Mouse (Mus musculus): ENCODE data around the gene Slc2a13. TPM values are rescaled to one million over a fixed set of nuclear protein-coding genes. Genes with fewer than 3 reads are reported as not detected.

Slc2a13 gene
- polyA plus RNA-seq, 1 experiment = not detected

DNA sequence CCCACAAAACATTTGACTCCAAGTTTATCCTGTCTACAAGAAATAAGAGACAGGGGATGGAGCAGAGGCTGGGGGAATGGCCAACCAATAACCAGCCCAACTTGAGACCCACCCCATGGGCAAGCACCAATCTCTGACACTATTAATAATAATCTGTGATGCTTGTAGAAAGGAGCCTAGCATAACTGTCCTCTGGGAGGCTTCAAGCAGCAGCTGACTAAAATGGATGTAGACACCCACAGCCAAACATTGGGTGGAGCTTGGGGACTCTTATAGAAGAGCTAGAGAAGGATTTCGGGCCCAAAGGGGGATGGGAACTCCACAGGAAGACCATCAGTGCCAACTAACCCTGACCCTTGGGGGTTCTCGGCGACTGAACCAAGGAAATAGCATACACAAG, 289.6 kb downstream of the Slc2a13 start:
- Histone ChIP-seq H3K4me3 (ENCODE audit: insufficient read depth, low read depth, low read length) (no peak overlapping the region), H3K27ac (ENCODE audit: insufficient read depth, low read depth, low read length) (no peak overlapping the region), H3K4me1 (ENCODE audit: control insufficient read depth, insufficient read depth, low read length) (no peaks in the 10 kb centered on the region)
- TF ChIP-seq POLR2A (IDR thresholded peaks at IDR 0.05; ENCODE audit: insufficient read depth, low read depth, low read length) (no peak), CTCF (IDR thresholded peaks at IDR 0.05; ENCODE audit: insufficient read depth, low read depth, low read length) (no peak)
- 94% methylated on average over 3 of the region's 3 CpGs for WGBS

DNA sequence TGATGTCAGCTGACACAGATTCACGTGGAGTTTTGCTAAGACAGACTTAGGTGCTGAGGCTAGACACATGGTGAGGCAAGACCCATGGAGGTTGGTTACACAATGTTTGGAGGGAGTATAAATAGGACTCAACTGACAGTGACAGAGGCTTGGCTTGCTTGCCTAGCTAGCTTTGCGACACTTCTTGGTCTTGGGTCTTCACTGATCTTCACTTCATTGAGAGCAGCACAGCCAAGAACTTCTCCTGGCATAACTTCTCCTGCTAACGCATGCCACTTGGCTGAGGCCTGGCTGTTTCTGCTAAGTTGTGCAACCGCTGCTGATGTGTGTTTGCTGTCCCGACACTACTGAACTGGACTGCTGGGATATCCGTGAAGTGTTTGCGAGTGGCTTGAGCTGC, 290.2 kb downstream of the Slc2a13 start:
- TF ChIP-seq POLR2A (IDR thresholded peaks at IDR 0.05; ENCODE audit: insufficient read depth, low read depth, low read length) (no peak), CTCF (IDR thresholded peaks at IDR 0.05; ENCODE audit: insufficient read depth, low read depth, low read length) (no peak)
- Histone ChIP-seq H3K27ac (ENCODE audit: insufficient read depth, low read depth, low read length) (no peak overlapping the region), H3K4me3 (ENCODE audit: insufficient read depth, low read depth, low read length) (no peak overlapping the region), H3K4me1 (ENCODE audit: control insufficient read depth, insufficient read depth, low read length) (no peaks in the 10 kb centered on the region)
- 86% methylated on average over 7 of the region's 7 CpGs for WGBS

DNA sequence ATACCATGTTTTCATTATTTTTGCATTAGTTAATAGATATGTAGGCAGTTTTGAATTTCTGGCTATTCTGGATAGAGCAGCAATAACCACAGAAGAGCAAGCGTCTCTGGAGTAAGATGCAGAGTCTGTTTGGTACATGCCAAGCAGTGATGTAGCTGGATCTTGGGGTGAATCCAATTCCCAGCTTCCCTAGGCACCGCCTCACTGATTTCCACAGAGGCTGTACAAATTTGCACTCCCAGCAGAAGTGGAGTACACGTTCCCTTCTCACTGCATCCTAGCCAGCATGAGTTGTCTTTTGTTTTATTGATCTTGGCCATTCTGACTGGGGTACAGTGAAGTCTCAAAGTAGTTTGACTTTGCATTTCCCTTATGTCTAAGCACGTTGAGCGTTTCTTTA, 291.5 kb downstream of the Slc2a13 start:
- Histone ChIP-seq H3K4me3 (ENCODE audit: insufficient read depth, low read depth, low read length) (no peak overlapping the region), H3K27ac (ENCODE audit: insufficient read depth, low read depth, low read length) (no peak overlapping the region), H3K4me1 (ENCODE audit: control insufficient read depth, insufficient read depth, low read length) (no peaks in the 10 kb centered on the region)
- WGBS = 84% methylated on average over 5 of the region's 5 CpGs
- TF ChIP-seq CTCF (IDR thresholded peaks at IDR 0.05; ENCODE audit: insufficient read depth, low read depth, low read length) (no peak), POLR2A (IDR thresholded peaks at IDR 0.05; ENCODE audit: insufficient read depth, low read depth, low read length) (no peak)

DNA sequence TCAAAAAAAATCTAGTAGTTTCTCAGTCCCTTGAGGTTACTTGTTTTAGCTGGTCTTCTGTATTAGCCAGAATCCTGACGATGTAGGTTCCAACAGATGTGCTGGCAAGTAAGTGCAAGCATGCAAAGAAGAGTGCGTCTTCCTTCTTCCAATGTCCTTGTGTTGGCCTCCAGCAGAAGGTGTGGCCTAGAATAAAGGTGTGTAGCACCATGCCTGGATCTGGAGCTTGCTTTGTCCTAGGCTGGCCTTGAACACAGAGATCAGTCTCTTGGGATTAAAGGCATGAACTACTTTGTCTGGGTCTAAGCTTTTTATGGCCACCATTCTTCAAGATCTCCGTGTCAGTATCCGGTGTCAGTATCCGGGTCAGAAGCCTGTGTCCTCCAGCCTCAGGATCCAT, 293.5 kb downstream of the Slc2a13 start:
- 99% methylated on average over 5 of the region's 5 CpGs for WGBS
- Histone ChIP-seq H3K4me1 (ENCODE audit: control insufficient read depth, insufficient read depth, low read length) (no peaks in the 10 kb centered on the region), H3K4me3 (ENCODE audit: insufficient read depth, low read depth, low read length) (no peak overlapping the region), H3K27ac (ENCODE audit: insufficient read depth, low read depth, low read length) (no peak overlapping the region)
- TF ChIP-seq POLR2A (IDR thresholded peaks at IDR 0.05; ENCODE audit: insufficient read depth, low read depth, low read length) (no peak), CTCF (IDR thresholded peaks at IDR 0.05; ENCODE audit: insufficient read depth, low read depth, low read length) (no peak)

DNA sequence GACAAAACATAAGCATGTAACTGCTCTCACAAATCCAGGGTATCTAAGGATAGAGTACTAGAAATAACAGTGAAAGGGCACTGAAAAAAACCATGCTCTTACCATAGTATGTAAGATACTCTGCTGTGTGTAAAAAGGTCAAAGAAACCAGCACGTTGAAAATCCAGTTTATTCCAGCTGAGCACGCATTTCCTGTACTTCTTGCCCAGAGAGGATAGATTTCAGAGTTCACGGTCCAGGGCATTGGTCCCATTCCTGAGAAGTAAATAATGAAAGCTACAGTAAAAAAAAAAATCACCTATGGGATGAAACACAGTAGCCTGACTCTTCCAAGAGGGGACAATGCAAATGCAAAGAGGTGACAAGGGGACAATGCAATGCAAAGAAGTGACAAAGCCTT, 297.1 kb downstream of the Slc2a13 start:
- TF ChIP-seq CTCF (IDR thresholded peaks at IDR 0.05; ENCODE audit: insufficient read depth, low read depth, low read length) = no peak
- Histone ChIP-seq H3K4me1 (ENCODE audit: control insufficient read depth, insufficient read depth, low read length) (no peaks in the 10 kb centered on the region), H3K27ac (ENCODE audit: insufficient read depth, low read depth, low read length) (no peak overlapping the region), H3K4me3 (ENCODE audit: insufficient read depth, low read depth, low read length) (no peak overlapping the region)
- 82% methylated on average over 3 of the region's 3 CpGs for WGBS

DNA sequence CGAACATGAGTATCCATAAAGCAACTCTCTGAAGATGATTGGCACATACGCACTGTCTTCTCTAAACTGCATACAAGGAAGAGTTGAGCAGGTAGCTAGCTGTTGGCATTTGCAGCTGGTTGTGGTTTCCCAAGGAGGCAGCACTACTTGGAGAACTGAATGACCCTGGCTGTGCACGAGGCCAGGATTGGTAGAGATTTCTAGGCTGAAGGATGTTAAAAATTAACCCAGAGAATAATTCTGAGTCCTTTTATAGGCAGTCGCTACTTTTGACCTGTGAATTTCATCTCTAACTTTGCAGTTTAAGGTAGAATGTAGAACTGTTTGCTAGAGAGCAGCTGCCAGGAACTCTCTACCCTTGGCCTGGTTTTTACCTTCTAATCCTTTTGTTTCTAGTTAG, 304.5 kb downstream of the Slc2a13 start:
- Histone ChIP-seq H3K4me3 (ENCODE audit: insufficient read depth, low read depth, low read length) (no peak overlapping the region), H3K4me1 (ENCODE audit: control insufficient read depth, insufficient read depth, low read length) (no peaks in the 10 kb centered on the region), H3K27ac (ENCODE audit: insufficient read depth, low read depth, low read length) (no peak overlapping the region)
- TF ChIP-seq POLR2A (IDR thresholded peaks at IDR 0.05; ENCODE audit: insufficient read depth, low read depth, low read length) = no peak
- WGBS = 87% methylated on average over 4 of the region's 4 CpGs

DNA sequence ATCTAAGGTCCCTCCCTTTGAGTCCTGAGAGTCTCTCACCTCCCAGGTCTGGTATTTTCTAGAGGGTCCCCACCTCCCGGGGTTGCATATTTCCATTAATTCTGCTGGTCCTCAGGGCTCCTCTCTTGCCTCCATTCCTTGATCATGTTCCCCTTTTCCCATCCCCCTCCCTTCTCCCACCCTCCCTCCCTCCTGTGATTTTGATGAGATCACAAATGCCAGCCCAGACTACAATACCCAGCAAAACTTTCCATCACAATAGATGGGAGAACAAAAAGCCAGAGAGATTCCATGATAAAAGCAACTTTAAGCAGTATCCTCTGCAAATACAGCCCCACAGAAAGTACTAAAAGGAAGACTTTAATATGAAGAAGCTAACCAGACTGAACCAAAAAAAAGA, 309.1 kb downstream of the Slc2a13 start:
- no peak overlapping the region for H3K27ac ChIP-seq (ENCODE audit: insufficient read depth, low read depth, low read length)
- no peaks in the 10 kb centered on the region for H3K4me1 ChIP-seq (ENCODE audit: control insufficient read depth, insufficient read depth, low read length)
- WGBS = 86% methylated on average over 1 of the region's 1 CpGs
- H3K4me3 ChIP-seq (ENCODE audit: insufficient read depth, low read depth, low read length) = no peak overlapping the region
- TF ChIP-seq POLR2A (IDR thresholded peaks at IDR 0.05; ENCODE audit: insufficient read depth, low read depth, low read length) (no peak), CTCF (IDR thresholded peaks at IDR 0.05; ENCODE audit: insufficient read depth, low read depth, low read length) (no peak)

DNA sequence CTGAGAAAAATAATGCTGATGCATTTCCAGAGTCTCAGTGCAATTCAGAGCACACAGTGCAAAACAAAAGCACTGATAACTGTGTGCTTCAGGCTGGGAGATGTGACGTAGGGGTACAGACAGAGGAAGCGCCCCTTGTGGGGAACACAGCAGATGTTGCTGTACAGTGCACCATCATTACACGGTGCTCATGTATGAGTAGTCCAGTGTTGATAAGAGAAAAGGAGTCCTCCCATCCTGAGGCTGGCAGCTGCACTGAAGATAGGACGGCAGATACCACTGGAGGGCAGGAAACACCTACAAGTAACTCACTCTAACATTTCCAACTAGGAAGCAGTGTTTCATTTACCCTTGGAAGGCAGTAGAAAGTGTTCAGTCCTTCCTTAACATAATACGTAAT, 312.5 kb downstream of the Slc2a13 start:
- no peak overlapping the region for H3K27ac ChIP-seq (ENCODE audit: insufficient read depth, low read depth, low read length)

DNA sequence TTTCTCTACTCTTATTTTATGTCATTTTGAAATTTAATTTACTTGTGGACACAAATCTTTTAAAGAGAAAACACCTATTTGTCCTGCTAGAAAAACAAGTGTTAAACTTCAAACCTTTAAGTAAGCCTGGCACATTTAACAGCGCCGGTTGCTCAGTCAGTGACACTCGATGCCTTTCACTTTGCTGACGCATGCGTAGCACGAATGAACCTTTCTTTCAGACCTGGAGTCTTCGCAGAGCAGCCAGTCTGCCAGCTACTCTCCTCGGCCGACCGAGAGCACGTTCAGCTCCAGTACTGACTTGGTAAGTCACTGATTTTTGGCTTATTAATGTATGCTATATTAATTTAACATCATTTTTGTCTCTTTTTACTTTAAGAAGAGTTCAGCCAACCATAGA, 315.9 kb downstream of the Slc2a13 start:
- TF ChIP-seq CTCF (IDR thresholded peaks at IDR 0.05; ENCODE audit: insufficient read depth, low read depth, low read length) (no peak), POLR2A (IDR thresholded peaks at IDR 0.05; ENCODE audit: insufficient read depth, low read depth, low read length) (no peak)
- Histone ChIP-seq H3K4me3 (ENCODE audit: insufficient read depth, low read depth, low read length) (no peak overlapping the region), H3K27ac (ENCODE audit: insufficient read depth, low read depth, low read length) (no peak overlapping the region), H3K4me1 (ENCODE audit: control insufficient read depth, insufficient read depth, low read length) (no peaks in the 10 kb centered on the region)
- 69% methylated on average over 11 of the region's 11 CpGs for WGBS

More for the DNA sequence above, 312.5 kb downstream of the Slc2a13 start:
- 55% methylated on average over 5 of the region's 5 CpGs for WGBS
- Histone ChIP-seq H3K4me1 (ENCODE audit: control insufficient read depth, insufficient read depth, low read length) (no peaks in the 10 kb centered on the region), H3K4me3 (ENCODE audit: insufficient read depth, low read depth, low read length) (no peak overlapping the region)
- TF ChIP-seq POLR2A (IDR thresholded peaks at IDR 0.05; ENCODE audit: insufficient read depth, low read depth, low read length) (no peak), CTCF (IDR thresholded peaks at IDR 0.05; ENCODE audit: insufficient read depth, low read depth, low read length) (no peak)

DNA sequence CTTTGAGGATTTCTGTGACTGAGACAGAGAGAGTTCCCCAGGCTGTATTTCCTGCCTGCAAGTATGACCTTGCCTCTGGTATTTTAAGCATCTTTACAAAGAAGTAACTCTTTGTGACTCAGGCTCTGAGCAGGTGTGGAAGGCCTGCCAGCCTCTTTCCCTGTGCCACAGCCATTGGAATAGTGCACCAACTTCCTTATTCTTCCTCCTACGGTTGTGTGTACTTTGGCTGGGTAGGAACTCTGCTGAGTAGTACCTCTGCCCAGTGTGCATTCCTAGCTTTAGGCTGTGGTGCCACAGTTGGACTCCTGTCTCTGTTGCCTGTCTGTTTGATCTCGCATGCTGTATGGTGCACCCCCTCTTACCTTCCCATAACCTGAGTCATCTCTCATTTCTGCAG, 317.8 kb downstream of the Slc2a13 start:
- no peak for TF ChIP-seq CTCF (IDR thresholded peaks at IDR 0.05; ENCODE audit: insufficient read depth, low read depth, low read length)
- no peak for TF ChIP-seq POLR2A (IDR thresholded peaks at IDR 0.05; ENCODE audit: insufficient read depth, low read depth, low read length)
- no peak overlapping the region for H3K27ac ChIP-seq (ENCODE audit: insufficient read depth, low read depth, low read length)
- H3K4me3 ChIP-seq (ENCODE audit: insufficient read depth, low read depth, low read length) = no peak overlapping the region
- WGBS = 88% methylated on average over 2 of the region's 2 CpGs
- H3K4me1 ChIP-seq (ENCODE audit: control insufficient read depth, insufficient read depth, low read length) = no peaks in the 10 kb centered on the region

Measured in olfactory bulb, adult 2 months (tissue).